Mouse (Mus musculus): ENCODE measurements around the gene Phxr2.
"Not testable (repeated sequence)": the region's sequence is repeated elsewhere in the genome, so short reads cannot be mapped to it uniquely, and the experiment has no call there.

The Phxr2 gene

DNA sequence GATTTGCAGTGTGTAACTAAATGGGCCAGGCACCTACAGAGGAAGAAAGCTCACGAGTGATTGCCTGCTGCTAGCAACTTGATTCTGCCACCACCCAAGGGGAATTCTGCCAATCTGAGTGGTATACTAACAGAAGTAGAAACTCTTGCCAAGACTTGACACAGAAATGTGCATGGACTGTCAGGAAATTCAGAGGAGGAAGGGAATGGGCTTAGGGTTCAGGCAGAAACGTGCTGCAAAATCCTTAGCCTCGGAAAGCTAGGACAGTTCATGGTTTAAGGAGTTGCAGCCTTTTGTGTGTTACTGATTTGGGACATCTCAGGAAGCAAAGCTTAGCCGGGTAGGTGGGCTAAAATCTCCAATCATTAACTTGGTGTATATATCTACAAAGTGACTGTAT lies at the start of gene Phxr2:
Gene Phxr2, minus strand, starts transcription at position 101 of the 400 bp plus-strand sequence.
- no peak for DNase-seq (ENCODE audit: low spot score)

DNA sequence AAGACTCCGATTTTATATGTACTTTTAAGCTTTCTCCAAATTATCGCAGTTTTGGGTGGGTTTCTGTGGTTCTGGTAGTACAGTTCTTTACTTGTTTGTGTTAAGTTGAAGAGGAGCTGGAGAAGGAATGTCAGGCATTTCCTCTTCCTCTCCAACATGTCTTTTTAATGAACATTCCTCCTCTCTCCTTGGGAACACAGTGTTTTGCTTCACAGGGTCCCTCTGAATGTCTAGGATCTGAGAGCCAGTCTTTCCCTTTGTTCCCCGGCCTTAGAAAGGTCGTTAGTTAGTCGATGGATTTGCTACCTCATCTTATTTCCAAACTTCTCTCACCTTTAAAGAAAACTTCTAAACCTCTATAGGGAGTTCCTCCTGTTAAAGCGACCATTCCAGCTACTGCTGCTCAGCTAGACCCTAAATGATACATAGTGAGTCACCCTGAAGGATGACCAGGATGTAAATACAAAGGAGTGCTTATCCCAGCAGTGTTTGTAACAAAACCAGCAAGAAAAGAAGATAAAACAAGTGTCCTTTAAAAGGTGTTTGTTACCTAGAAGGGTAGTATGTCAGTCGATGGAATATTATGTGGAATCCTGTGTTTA lies 46.9 kb upstream of the Phxr2 start:
- DNase-seq (ENCODE audit: low spot score) = no peak

DNA sequence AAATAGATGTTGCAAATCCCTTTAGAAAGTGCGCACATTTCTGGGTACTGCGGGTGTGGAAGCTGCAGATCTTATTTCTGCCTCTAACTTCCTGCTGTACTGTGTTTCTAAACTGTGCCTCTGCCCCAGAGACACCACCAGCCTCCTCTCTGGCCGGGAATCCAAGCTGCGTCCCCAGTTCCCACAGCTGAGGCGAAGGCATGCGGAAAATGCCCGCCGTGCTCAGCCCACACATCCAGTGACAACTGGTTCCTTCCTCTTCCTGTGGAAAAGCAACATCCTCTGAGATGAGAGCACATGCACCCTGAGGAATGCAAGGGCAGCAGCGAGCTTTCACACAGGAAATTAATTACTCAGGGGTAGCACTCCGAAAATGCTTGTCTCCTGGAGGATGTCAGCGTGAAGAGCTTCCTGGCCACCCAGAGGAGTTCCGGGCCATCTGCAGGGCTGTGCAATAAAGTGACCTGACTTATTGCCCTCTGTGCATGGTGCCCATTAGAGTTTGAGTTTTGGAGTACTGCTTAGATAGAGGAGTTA lies 45.9 kb upstream of the Phxr2 start:
- DNase-seq (ENCODE audit: low spot score) = peak; percentile 51

DNA sequence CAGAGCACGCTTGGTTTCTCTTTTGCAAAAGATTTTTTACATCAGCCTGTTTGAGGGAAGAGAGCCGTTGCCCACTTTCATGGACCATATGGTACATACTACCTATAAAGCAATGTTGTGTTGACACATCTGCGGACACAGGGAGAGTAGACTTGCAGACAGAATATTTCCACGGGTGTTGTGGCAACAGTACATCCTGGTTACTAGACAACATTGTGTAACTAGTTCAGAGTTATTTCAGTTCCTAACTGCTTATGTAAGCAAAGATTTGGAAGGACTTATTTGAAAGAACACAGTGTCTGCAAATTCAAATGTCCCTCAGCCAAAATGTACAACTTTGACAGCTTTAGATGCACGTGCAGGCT lies 43.6 kb upstream of the Phxr2 start:
- no peak for DNase-seq (ENCODE audit: low spot score)

DNA sequence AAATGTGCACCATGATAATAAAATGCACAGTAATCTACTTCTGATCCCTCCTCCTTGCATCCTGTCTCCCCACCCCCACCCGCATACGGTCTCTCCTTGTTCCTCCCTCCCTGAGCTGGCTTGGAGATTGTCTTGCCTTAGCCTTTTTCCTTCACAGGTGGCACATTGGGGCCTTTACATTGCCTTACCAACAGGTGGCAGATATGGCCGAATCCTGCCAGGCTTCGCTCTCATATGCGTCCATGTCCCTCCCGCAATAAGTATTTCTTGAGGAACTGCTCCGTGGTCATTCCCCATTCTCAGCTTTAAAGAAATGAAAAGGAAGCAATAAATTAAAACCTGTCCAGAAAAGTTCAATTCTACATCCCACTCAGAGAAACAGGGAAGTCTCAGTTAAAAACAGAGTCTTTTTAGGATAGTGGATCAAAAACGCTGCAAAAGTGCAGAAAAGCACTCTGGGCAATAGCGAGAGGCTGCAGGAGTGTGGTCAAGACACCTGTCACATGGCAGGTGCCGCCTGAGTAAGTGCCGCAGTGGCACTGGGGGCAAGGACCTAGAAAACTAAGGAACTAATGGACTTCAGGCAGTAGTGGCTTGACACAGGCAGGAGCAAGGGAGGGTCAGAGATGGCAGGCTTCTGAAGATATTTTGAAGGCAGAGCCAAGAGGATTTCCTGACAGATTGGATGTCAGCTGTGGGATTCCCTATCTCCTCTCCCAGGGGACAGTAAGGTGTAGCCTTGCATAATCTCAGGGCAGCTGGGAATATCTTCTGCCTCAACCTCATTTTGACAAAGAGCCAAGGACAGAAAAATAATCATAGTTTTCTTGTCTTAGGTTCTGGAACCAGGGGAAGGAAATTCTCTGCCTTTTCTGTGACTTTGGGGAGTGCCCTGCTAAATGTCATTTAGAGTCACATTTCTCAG lies 43.0 kb upstream of the Phxr2 start:
- no peak for DNase-seq (ENCODE audit: low spot score)

DNA sequence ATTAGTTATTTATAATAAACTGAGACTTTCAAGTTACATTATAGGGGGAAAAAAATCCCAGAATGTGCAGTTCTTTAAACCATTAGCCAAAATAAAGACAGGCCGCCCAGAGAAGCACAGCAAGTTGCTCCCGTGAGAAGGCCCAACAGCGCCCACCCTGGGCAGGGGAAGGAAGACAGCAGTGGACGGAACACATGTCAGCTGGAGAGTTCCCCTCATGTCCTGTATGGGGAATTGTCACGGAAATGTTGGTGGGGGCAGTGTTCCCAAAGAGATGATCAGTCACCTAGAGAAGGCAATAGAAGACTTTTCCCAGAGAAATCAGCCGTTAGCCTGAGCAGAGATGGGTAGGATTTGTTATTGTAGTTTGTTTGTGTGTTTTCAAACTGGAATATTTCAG lies 42.3 kb upstream of the Phxr2 start:
- no peak for DNase-seq (ENCODE audit: low spot score)

DNA sequence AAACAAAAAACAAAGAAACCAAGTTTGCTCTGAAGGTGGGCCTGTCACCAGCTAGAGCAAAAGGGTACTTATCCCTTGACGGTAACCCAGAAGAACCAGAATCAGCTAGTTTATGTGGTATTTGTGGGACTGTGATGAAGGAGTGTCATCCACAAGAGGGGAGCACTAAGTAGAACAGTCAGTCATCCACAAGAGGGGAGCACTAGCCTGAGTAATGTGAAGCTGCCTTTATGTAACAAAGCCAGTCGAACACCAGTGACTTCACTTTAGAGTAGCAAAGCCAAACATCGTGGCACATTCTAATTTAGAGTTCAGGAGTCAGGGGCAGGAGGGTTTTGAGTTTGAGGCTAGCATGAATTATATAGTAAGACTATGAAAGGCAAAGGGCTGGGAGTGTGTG lies 40.3 kb upstream of the Phxr2 start:
- DNase-seq (ENCODE audit: low spot score) = no peak

DNA sequence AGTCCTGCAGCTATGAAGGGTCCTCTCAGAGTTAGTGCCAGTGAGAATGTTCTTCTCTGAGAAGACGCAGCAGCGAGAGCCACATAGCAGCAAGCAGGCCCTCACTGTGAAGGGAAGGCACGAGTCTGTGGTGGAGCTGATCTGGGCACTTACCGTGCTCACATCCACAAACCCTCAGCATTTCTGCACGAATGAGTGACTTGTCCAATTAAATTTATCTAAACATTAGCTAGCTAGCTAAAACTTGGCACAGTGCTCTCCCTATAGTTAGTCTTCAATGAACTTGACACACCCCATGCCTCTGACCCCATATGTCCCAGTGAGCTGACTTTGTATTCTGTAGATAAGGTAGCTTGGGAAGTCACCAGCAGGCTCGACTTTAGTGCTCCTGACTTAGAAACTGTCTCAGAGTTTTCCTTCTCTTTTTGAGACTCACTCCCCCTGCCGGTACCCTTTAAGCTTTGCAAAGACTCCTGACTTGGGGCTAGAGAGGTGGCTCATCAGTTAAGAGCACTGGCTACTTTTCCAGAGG lies 39.7 kb upstream of the Phxr2 start:
- peak; percentile 76 for DNase-seq (ENCODE audit: low spot score)

DNA sequence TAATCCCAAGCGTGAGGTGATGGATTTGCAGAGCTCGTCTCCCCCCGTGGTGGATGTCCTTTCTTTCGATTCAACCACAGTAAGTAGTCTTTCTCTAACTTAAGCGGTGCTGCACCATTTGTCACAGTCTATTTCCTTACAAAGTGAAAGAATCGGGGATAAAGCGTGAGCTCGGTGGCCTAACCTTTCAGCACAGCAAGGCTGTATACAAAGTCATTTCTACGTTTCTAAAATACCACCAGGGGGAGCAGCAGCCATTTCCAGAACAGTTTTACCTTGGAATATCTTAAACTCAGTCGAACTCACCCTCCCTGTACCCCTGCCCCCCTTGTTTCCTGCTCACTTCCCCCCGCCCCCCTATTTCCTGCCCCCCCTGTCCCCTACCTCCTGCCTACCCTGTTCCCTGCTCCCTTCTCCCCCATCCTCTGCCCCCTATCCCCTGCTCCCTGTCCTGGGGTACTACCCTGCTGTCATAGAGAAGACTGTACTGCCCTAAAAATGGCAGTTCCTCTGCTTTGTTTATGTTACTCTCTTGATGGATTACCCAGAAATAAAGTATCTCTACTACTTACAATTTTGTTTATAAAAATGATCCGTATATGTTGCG lies 38.8 kb upstream of the Phxr2 start:
- peak; percentile 81 for DNase-seq (ENCODE audit: low spot score)

DNA sequence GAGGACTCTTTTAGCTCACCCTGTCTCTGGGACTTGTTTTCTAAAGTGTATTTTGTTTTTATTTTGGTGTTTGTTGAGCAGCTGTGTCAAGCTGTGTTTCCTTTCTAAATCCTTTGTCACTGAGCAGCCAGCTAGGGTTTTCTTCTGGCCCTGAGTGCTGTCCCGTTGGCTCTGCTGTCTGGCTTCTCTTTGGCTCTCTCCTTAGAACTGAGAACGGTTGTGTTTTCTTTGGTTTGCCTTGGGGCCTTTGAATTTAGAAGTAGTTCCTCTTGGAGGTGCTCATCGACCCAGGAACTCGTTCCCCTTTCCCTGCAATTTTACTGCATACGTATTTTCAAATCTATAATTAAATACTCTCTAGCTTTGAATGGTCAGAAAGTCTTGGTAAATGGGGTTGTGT lies 36.9 kb upstream of the Phxr2 start:
- DNase-seq (ENCODE audit: low spot score) = no peak

DNA sequence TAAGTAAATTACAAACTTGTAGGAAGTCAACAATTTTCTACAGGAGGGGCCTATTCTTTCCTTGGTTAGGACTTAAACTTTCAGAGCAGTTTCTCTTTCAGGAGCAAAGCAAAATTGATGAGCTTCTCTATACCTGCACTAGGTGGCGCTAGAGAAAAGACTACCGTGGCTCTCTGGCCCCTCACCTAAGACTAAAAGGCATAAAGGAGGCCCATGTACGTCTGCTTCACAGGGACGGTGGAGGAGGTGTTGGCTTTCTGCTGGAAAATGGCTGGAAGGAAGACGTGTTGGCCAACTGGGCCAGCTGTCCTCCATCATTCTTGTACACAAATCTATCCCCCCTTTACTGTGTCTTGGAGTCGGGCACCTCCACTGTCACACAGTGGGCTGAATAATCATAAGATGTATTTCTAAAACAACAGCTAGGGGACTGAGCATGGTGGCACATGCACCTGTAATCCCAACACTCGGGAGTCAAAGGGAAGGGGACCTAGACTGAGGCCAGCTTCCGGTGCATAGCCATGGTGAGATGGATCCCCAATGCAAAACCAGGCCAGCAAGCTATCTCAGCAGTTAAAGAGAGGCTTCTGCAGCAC lies 36.0 kb upstream of the Phxr2 start:
- DNase-seq (ENCODE audit: low spot score) = peak; percentile 80

DNA sequence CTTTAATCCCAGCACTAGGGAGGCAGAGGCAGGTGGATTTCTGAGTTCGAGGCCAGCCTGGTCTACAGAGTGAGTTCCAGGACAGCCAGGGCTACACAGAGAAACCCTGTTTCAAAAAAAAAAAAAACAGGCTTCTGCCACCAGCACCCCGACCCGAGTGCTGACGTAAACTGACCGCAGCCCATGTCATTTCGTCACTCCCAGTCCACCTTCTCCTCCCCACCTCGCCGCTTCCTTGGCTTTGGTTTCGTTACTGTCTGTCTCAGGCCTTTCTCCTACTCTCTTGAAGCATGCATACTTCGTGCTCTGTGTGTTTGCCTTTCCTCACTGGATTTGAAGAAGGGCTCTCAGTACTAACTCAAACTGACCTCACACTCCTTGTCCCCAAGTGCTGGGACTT lies 31.6 kb upstream of the Phxr2 start:
- not testable (repeated sequence) for DNase-seq (ENCODE audit: low spot score)

DNA sequence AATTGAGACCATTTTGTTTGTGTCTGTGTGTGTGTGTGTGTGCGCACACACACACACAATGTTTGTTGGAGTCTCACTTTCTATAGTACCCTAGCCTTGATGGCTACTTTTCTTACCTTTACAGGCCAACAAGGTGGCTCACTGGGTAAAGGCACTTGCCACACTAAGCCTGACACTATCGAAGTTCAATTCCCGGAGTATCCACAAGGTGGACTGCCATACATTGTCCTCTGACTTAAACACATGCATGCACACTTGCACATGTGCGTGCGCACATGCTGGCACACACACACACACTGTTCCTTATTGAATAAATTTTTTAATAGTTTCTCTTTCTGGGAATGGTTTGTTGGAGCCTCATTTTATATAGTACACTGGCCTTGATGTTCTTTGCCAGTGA lies 30.7 kb upstream of the Phxr2 start:
- DNase-seq (ENCODE audit: low spot score) = no peak

DNA sequence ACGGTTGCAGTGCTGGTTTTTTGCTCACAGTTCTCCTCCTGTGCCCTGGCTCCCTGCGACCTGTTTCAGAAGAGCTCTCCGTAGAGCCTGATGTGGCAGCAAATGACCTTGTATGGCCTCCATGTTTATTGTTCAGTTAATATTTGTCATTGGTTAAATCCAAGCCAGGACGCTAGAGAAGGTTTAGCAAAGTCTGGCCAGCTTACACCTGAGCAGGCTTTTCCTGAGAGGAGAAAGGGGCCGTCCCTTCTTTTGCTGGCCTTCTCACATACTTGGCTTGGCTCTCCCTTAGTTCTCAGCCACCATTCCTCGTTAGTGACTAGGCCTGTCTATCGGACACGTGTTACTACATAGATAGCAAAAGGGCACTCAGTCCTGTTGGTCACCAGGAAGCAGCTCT lies 28.5 kb upstream of the Phxr2 start:
- no peak for DNase-seq (ENCODE audit: low spot score)

DNA sequence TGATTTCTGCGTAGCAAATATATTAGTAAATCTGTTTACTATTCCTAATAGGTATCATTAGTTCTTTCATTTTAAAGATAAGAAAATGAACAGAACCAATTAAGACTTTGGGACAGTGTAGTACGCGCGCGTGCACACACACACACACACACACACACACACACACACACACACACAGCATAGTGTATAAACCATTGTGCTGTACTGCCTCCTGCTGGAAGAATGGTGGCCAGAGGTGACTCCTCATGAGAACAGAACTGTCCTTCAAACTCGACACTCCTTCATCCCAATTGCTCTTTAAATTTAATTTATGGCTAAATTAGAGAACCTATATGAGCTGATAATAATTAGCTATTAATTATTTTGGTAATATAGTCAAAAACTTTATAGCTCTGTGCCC lies 25.9 kb upstream of the Phxr2 start:
- no peak for DNase-seq (ENCODE audit: low spot score)

DNA sequence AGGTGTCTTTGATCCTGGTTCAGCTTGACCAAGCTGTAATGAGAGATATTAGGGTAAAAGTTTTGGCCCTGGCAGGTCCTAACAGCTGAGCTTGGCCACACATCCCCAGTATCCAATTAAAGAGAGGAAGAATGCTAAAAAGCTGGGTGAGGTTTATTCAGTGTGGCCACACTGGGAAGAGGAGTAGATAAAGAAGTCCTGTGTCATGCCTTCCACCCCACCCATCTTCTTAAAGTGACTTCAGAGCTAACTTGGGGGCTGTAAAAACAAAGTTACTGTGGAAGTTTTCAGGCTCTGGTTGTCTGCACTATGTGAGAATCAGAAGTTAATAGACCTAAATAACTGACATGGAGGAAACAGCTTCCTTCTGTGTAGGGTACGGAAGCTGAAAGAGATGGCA lies 25.5 kb upstream of the Phxr2 start:
- no peak for DNase-seq (ENCODE audit: low spot score)

DNA sequence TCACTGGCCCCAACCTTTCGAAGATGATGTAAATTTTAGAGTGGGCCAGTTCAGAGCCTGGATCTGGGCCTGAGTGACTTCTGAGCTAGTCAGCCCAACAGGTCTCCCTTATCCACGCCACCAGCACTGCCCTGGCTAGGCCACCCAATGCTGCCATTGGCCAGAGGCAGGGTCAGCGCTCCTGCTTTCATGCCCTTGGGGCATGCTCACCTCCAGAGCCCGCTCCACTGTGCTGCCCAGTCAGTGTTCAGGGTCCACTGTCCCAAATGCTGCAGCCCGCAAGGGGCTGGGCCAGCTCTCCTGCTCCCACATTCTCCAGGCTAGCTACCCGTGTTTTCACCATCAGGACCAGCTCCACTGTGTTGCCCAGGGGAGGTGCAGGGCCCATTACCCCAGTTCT lies 23.9 kb upstream of the Phxr2 start:
- DNase-seq (ENCODE audit: low spot score) = no peak

DNA sequence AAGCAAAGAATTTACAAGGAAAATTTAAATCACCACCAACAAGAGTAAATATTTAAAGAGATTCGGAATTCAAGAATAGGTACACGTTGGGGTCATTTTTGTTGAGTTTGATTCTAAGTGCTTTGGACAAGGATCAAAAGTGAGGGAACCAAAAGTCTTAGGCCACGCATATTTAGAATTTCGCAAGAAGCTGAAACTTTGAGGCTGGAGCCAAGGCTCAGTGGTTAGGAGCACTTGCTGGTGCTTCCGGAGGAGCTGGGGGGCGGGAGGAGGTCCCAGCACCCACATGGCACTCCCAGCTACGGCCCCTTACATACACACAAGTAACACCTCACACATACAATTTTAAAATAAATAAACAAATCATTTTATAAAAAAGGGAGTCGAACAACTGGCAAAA lies 20.5 kb upstream of the Phxr2 start:
- no peak for DNase-seq (ENCODE audit: low spot score)

DNA sequence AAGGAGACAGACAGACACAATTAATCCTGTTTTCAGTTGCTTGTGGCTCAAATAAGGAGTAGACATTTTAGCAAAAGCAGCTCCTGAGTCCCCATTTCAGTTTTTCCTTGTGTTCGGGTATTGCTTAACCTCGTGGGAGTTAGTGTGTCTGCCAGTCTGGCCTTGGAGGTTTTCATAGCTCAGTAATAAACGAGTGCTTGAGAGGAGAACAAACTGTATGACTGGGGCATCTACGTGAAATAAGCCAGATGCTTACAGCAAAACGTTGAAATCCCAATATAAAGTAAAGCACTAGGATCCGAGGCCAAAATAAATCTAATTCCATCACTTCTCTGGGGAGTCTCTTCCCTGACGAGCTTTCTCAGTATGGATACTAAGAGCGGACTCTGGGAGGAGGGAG lies 19.5 kb upstream of the Phxr2 start:
- no peak for DNase-seq (ENCODE audit: low spot score)

DNA sequence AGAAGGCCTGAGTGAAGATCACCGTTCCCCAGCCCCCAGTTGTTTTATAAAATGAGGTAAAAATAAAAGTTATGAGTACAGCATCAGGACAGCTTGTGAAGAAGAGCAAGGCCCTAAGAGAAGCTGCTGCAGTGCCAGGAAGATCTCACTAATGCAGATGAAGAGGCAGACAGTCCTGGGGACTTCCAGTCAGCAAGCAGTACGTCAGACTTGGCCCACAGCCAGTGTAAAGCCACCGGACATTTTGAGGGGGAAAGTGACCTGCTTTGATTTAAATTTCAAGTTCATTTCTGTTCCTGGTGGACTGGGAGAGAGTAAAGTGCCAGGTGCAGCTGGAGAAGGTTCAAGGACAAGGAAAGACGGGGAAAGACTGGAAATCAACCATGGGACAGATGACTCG lies 10.2 kb upstream of the Phxr2 start:
- DNase-seq (ENCODE audit: low spot score) = no peak

DNA sequence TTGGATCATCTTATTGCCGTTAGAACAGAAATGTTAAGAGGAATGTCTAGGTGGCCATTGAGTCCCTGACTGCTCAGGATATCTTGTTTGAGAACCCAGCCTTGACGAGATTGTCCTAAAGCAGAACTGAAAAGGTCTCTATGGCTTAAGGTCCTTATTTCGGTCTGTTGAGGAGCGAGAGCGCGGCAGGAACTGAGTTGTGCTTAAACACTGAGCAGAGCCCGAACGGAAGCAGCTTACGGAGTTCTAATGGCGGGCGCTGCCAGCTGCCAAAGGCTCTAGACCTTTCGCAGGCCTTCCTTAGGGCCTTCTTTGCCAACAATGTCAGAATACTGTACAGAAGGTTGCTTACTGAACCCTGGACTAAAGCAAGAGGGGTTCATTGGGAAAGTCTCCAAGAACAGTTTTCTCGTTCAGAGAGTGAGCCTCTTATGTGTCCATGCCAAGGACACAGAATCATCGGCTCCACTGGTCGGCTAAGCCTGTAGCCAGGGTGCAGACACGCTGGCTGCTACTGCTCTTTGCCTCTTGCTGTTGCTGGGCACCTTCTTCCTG lies 7.3 kb upstream of the Phxr2 start:
- DNase-seq (ENCODE audit: low spot score) = no peak

DNA sequence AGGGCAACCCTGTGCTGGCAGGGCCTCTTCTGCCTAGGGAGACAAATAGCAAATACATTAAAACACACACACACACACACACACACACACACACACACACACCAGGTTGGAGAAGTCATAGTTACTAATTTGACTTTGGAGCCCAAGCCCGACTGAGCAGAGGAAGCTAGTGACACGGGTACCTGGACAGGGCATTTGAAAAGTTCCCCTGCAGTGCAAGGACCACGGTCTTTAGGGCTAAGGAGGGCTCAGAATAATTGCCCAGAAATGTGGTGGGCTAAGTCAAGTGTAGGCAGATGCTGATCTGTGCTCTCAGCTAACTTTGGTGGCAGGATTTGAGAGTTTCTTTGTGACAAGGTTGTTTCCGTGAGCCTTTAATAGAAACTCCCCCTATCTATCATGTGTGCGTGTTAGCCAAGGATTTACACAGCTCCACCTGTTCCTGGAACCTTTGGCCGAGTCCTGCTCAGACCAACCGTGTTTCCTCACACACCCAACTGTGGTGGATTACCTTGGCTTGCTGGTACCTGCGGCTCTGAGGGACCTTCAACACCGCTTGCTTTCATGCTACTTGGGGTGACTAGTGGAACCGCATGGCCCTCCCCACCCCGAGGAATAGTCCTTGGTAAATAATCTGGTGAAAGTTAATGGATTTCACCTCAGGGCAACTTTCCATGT lies 6.6 kb upstream of the Phxr2 start:
- no peak for DNase-seq (ENCODE audit: low spot score)
